Mouse (Mus musculus) ES-E14 (cell line): ENCODE measurements around the gene Nkx2-5.

Experiments used
- CHD2 ChIP-seq: IDR thresholded peaks from 2 replicates; pipeline ENCODE4 v1.6.1; 2014; ENCODE audit warnings: mild to moderate bottlenecking, low read depth, low read length, inconsistent platforms
- HCFC1 ChIP-seq: IDR thresholded peaks from 2 replicates; pipeline ENCODE4 v1.6.1; 2012; ENCODE audit warnings: low read length, inconsistent platforms, borderline replicate concordance; ENCODE audit not compliant: insufficient read depth
- MAFK ChIP-seq: IDR thresholded peaks from 2 replicates; pipeline ENCODE4 v1.6.1; 2014; ENCODE audit warnings: mild to moderate bottlenecking, low read depth, low read length, inconsistent platforms; ENCODE audit not compliant: insufficient read depth
- ZC3H11A ChIP-seq: IDR thresholded peaks from 2 replicates; pipeline ENCODE4 v1.6.1; 2012; ENCODE audit warnings: low read depth, mild to moderate bottlenecking, inconsistent platforms, low read length, borderline replicate concordance
- ZNF384 ChIP-seq: IDR thresholded peaks from 2 replicates; pipeline ENCODE4 v1.6.1; 2012; ENCODE audit warnings: low read depth, low read length, inconsistent platforms

DNA sequence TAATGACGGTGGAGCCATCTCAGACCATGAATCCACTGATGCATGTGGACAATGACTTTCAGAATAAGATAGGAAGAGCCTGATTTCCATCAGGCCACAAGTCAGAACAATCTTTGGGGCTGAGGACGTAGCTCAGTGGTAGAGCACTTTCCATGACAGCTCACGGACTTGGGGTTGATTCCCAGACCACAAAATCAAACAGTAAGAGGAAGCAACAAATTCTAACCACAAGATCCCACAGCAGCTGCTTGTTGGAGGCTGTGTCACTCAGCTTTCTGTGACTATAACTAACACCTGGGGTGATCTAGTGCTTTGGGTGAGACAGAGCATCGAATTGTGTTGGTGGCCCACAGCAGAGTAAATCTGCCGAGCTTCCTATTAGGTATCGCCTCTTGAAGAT, 28.0 kb downstream of the Nkx2-5 start:
- TF ChIP-seq MAFK (no peak), ZC3H11A (no peak), ZNF384 (no peak), CHD2 (no peak), HCFC1 (no peak)
